Mouse (Mus musculus): ENCODE measurements around the gene Samd8. TPM values are rescaled to one million over a fixed set of nuclear protein-coding genes. Genes with fewer than 3 reads are reported as not detected.

The Samd8 gene
- polyA plus RNA-seq, 1 experiment from 2014 or later = 13.7 TPM

DNA sequence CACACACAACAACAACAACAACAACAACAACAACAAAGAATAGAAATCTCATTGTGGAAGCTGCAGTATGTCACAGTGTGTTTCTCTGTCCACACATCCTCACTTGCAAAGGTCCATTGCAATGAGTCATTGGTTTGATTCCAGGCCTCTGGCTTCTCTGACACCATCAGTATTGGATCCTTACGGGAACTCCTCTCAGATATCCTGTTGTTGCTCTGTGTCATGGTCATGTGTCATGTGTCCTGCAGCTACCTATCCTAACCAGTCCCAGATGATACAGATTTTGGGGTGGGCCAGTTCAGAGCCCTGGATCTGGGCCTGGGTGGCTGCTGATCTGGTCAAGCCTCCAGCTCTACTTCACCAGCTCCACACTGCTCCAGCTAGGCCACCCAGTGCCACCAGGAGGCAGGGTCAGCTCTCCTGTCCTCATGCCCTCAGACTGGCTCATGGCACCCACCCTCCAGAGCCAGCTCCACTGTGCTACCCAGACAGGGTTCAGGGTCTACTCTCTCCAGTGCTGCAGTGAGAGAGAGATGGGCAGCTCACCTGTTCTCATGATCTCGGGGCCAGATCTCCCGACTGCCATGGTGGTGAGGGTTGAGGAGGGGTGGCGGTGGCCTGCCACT lies 70.7 kb downstream of the Samd8 start:
- DNase-seq (ENCODE audit: low spot score) (no peak), ATAC-seq (ENCODE audit: low read depth) (no peak)
- Histone ChIP-seq H3K4me1 (ENCODE audit: control insufficient read depth, insufficient read depth, low read length) (peaks cover 6% of the 10 kb centered on the region; the same call in 1 of the 2 replicates), H3K9me3 (ENCODE audit: control insufficient read depth, low read length) (no peaks in the 10 kb centered on the region), H3K4me3 (ENCODE audit: low read depth, low read length) (no peak overlapping the region), H3K36me3 (ENCODE audit: control insufficient read depth, insufficient read depth, low read length) (no peaks in the 10 kb centered on the region), H3K27ac (replicated peaks; ENCODE audit: low read depth, low read length) (no peak overlapping the region), H3K4me2 (ENCODE audit: low read depth, low read length) (no peak overlapping the region), H3K27me3 (replicated peaks; ENCODE audit: control insufficient read depth, insufficient read depth, low read length) (no peaks in the 10 kb centered on the region), H3K9ac (ENCODE audit: low read depth, low read length) (no peak overlapping the region)
- WGBS = 87% methylated on average over 4 of the region's 4 CpGs

GRCm38 (mm10) chr14:21822307-21822706 lies 72.0 kb downstream of the Samd8 start:
- no peaks in the 10 kb centered on the region for H3K36me3 ChIP-seq (ENCODE audit: control insufficient read depth, insufficient read depth, low read length)
- no peak overlapping the region for H3K4me3 ChIP-seq (ENCODE audit: low read depth, low read length)
- DNase-seq (ENCODE audit: low spot score) = no peak
- no peak overlapping the region for H3K27ac ChIP-seq (replicated peaks; ENCODE audit: low read depth, low read length)
- no peak overlapping the region for H3K9ac ChIP-seq (ENCODE audit: low read depth, low read length)
- no peak overlapping the region for H3K4me2 ChIP-seq (ENCODE audit: low read depth, low read length)
- no peaks in the 10 kb centered on the region for H3K9me3 ChIP-seq (ENCODE audit: control insufficient read depth, low read length)
- no peak for ATAC-seq (ENCODE audit: low read depth)
- 76% methylated on average over 7 of the region's 7 CpGs for WGBS
- H3K27me3 ChIP-seq (replicated peaks; ENCODE audit: control insufficient read depth, insufficient read depth, low read length) = no peaks in the 10 kb centered on the region
- H3K4me1 ChIP-seq (ENCODE audit: control insufficient read depth, insufficient read depth, low read length) = peaks cover 6% of the 10 kb centered on the region; the same call in 1 of the 2 replicates

DNA sequence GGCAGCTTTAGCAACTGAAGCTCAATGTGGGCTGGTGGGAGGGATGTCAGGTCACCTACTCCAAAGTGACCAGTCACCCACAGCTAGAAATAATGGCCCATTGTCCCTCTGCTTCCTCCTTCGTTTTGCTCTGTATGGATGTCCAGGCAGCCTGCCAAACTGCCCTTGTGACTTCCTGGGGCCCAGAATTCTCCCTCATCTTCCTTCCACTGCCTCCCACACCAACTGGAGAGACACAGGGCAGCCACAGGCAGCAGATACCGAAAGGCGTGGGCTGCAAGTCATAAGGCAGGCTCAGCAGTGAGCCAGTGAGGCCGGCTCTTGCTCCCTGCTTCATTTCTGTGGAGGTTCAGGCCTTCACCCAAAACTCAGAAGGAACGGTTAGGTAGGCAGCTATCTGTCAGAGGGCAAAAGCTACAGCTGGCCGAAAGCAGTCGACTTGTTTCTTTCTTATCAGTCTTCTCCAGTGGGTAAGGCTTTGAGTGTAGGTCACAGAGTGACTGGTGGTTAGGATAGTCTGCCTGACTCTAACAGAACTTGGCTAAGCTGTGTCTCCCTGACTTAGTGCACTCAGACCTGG lies 72.6 kb downstream of the Samd8 start:
- H3K27ac ChIP-seq (replicated peaks; ENCODE audit: low read depth, low read length) = peak overlapping the region; percentile 72
- 61% methylated on average over 7 of the region's 7 CpGs for WGBS
- ATAC-seq (ENCODE audit: low read depth) = no peak; the same call in 1 of the 2 replicates

DNA sequence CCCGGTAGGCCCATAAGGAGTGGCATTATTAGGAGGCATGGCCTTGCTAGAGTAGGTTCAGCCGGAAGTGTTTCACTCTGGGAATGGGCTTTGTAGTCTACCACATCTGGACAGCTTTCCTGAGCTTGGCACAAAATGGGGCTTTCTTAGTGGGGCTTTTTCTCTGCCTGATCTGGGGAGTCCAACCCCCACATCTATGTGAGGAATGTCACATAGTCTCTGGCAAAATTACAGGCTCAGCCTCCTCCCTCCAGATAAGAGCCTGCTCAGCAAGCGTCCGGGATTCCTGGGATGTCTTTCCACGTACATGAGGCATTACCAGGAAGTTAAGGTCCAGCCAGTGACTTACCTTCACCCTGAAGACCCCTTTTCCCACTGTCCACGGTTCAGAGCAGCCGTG lies 73.6 kb downstream of the Samd8 start:
- no peak for ATAC-seq (ENCODE audit: low read depth)
- 66% methylated on average over 7 of the region's 7 CpGs for WGBS

More for the DNA sequence above, 72.6 kb downstream of the Samd8 start:
- H3K9me3 ChIP-seq (ENCODE audit: control insufficient read depth, low read length) = no peaks in the 10 kb centered on the region
- no peaks in the 10 kb centered on the region for H3K27me3 ChIP-seq (replicated peaks; ENCODE audit: control insufficient read depth, insufficient read depth, low read length)
- no peak overlapping the region for H3K4me2 ChIP-seq (ENCODE audit: low read depth, low read length)
- peaks cover 6% of the 10 kb centered on the region; the same call in 1 of the 2 replicates for H3K4me1 ChIP-seq (ENCODE audit: control insufficient read depth, insufficient read depth, low read length)
- H3K36me3 ChIP-seq (ENCODE audit: control insufficient read depth, insufficient read depth, low read length) = no peaks in the 10 kb centered on the region
- no peak overlapping the region for H3K4me3 ChIP-seq (ENCODE audit: low read depth, low read length)
- 0 out of 2 replicates have a peak overlapping the region, but pooled peaks have one; percentile 30 for H3K9ac ChIP-seq (ENCODE audit: low read depth, low read length)
- DNase-seq (ENCODE audit: low spot score) = peak; percentile 66

DNA sequence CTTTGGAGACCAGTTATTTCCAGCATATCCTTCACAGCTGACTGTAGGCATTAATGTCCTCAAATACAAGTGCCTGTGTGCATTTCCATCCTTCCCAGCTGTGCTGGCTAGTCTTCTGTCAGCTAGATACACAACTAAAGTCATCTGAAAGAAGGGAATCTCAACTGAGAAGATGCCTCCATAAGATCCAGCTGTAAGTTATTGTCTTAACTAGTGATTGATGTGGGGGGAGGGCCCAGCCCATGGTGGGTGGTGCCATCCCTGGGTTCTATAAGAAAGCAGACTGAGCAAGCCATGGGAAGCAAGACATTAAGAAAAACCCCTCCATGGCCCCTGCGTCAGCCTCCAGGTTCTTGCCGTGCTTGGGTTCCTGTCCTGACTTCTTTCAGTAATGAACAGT lies 74.6 kb downstream of the Samd8 start, which contains the start of gene Vdac2:
Vdac2 (plus strand) TSS at position 301 of the 400 bp plus-strand sequence.
- Histone ChIP-seq H3K4me1 (ENCODE audit: control insufficient read depth, insufficient read depth, low read length) (peaks cover 6% of the 10 kb centered on the region; the same call in 1 of the 2 replicates), H3K36me3 (ENCODE audit: control insufficient read depth, insufficient read depth, low read length) (no peaks in the 10 kb centered on the region), H3K4me3 (ENCODE audit: low read depth, low read length) (no peak within 1 kb of the TSS), H3K27me3 (replicated peaks; ENCODE audit: control insufficient read depth, insufficient read depth, low read length) (no peaks in the 10 kb centered on the region), H3K9ac (ENCODE audit: low read depth, low read length) (no peak within 1 kb of the TSS), H3K4me2 (ENCODE audit: low read depth, low read length) (no peak within 1 kb of the TSS), H3K9me3 (ENCODE audit: control insufficient read depth, low read length) (no peaks in the 10 kb centered on the region), H3K27ac (replicated peaks; ENCODE audit: low read depth, low read length) (no peak within 1 kb of the TSS)
- WGBS = 83% methylated on average over 2 of the region's 2 CpGs
- ATAC-seq (ENCODE audit: low read depth) (no peak), DNase-seq (ENCODE audit: low spot score) (no peak)

More for the DNA sequence above, 73.6 kb downstream of the Samd8 start:
- H3K9me3 ChIP-seq (ENCODE audit: control insufficient read depth, low read length) = no peaks in the 10 kb centered on the region
- H3K36me3 ChIP-seq (ENCODE audit: control insufficient read depth, insufficient read depth, low read length) = no peaks in the 10 kb centered on the region
- no peak overlapping the region for H3K4me2 ChIP-seq (ENCODE audit: low read depth, low read length)
- H3K4me1 ChIP-seq (ENCODE audit: control insufficient read depth, insufficient read depth, low read length) = peaks cover 6% of the 10 kb centered on the region; the same call in 1 of the 2 replicates
- H3K27me3 ChIP-seq (replicated peaks; ENCODE audit: control insufficient read depth, insufficient read depth, low read length) = no peaks in the 10 kb centered on the region
- no peak overlapping the region for H3K4me3 ChIP-seq (ENCODE audit: low read depth, low read length)
- no peak overlapping the region for H3K9ac ChIP-seq (ENCODE audit: low read depth, low read length)
- no peak overlapping the region for H3K27ac ChIP-seq (replicated peaks; ENCODE audit: low read depth, low read length)
- DNase-seq (ENCODE audit: low spot score) = peak; percentile 15

- no peaks in the 10 kb centered on the region for H3K36me3 ChIP-seq (ENCODE audit: control insufficient read depth, insufficient read depth, low read length)
- no peaks in the 10 kb centered on the region for H3K9me3 ChIP-seq (ENCODE audit: control insufficient read depth, low read length)
- no peak overlapping the region for H3K9ac ChIP-seq (ENCODE audit: low read depth, low read length)
- DNase-seq (ENCODE audit: low spot score) (no peak), ATAC-seq (ENCODE audit: low read depth) (no peak)
- H3K27me3 ChIP-seq (replicated peaks; ENCODE audit: control insufficient read depth, insufficient read depth, low read length) = no peaks in the 10 kb centered on the region
- H3K4me1 ChIP-seq (ENCODE audit: control insufficient read depth, insufficient read depth, low read length) = peaks cover 6% of the 10 kb centered on the region; the same call in 1 of the 2 replicates
- 83% methylated on average over 9 of the region's 9 CpGs for WGBS
- no peak overlapping the region for H3K27ac ChIP-seq (replicated peaks; ENCODE audit: low read depth, low read length)
- H3K4me2 ChIP-seq (ENCODE audit: low read depth, low read length) = no peak overlapping the region
- no peak overlapping the region for H3K4me3 ChIP-seq (ENCODE audit: low read depth, low read length)
Observed at GRCm38 (mm10) chr14:21825786-21826491, 75.6 kb downstream of the Samd8 start.

GRCm38 (mm10) chr14:21830876-21831767 lies 80.8 kb downstream of the Samd8 start:
- Histone ChIP-seq H3K9ac (ENCODE audit: low read depth, low read length) (peak overlapping the region; percentile 94), H3K36me3 (ENCODE audit: control insufficient read depth, insufficient read depth, low read length) (peaks cover 26% of the 10 kb centered on the region), H3K27me3 (replicated peaks; ENCODE audit: control insufficient read depth, insufficient read depth, low read length) (no peaks in the 10 kb centered on the region), H3K4me2 (ENCODE audit: low read depth, low read length) (peak overlapping the region; percentile 88), H3K4me1 (ENCODE audit: control insufficient read depth, insufficient read depth, low read length) (peaks cover 11% of the 10 kb centered on the region; the same call in 1 of the 2 replicates), H3K9me3 (ENCODE audit: control insufficient read depth, low read length) (no peaks in the 10 kb centered on the region), H3K4me3 (ENCODE audit: low read depth, low read length) (peak overlapping the region; percentile 93), H3K27ac (replicated peaks; ENCODE audit: low read depth, low read length) (peak overlapping the region; percentile 94)
- 0% methylated on average over 5 of the region's 73 CpGs for WGBS
- DNase-seq (ENCODE audit: low spot score) (peak; percentile 97), ATAC-seq (ENCODE audit: low read depth) (peak; percentile 98)

Data from embryonic facial prominence, embryonic 14.5 days (tissue).